ENCODE assay signal across 8 mouse cellular contexts in genomic region chr16:31918248-31918724, GRCm38 (mm10). TPM values are rescaled to one million over a fixed set of nuclear protein-coding genes. Genes with fewer than 3 reads are reported as not detected.
DNase-seq lines count a peak whose midpoint lies in the region; ATAC-seq lines count a peak whose summit lies in the region.

No protein-coding gene starts in this region.

- H3K9ac ChIP-seq in hindbrain, embryonic 16.5 days (ENCODE audit: low read depth, low read length), result peak overlapping the region; percentile 51; the same call in 1 of the 2 replicates

- no peaks in the 10 kb centered on the region for H3K4me1 ChIP-seq in hindbrain, embryonic 16.5 days (ENCODE audit: control insufficient read depth, insufficient read depth, low read depth, low read length)

- H3K36me3 ChIP-seq in hindbrain, embryonic 16.5 days (ENCODE audit: control insufficient read depth, insufficient read depth, low read length), result no peaks in the 10 kb centered on the region

- 1% methylated on average over 14 of the region's 14 CpGs for WGBS in hindbrain, embryonic 16.5 days

- H3K9me3 ChIP-seq in hindbrain, embryonic 16.5 days (ENCODE audit: control insufficient read depth, low read length), result no peaks in the 10 kb centered on the region

- no peak overlapping the region for H3K27ac ChIP-seq in hindbrain, embryonic 16.5 days (ENCODE audit: low read depth, low read length)

- no peak overlapping the region for H3K4me3 ChIP-seq in hindbrain, embryonic 16.5 days (ENCODE audit: low read length)

- peak; percentile 76 to 92 for DNase-seq in adrenal gland, adult (ENCODE audit: inconsistent age in 2 of 2, low spot score in 1 of 2)
- peak; percentile 59 to 82 for DNase-seq in cerebellum, postnatal 4 days (ENCODE audit: low spot score in 2 of 2)
- DNase-seq in gastrocnemius, adult 18-20 months (ENCODE audit: low spot score), result peak; percentile 70
- DNase-seq in layer of hippocampus, postnatal 36 days, result peak; percentile 81 to 82
- DNase-seq in lung, postnatal 25 days (ENCODE audit: low spot score), result peak; percentile 57
- DNase-seq in retina, embryonic 14.5 days (ENCODE audit: low spot score), result peak; percentile 95
- peak; percentile 64 for DNase-seq in urinary bladder, postnatal 25 days (ENCODE audit: low spot score)

- ATAC-seq in hindbrain, embryonic 16.5 days, result peak; percentile 72

- peak overlapping the region; percentile 27 for H3K4me2 ChIP-seq in hindbrain, embryonic 16.5 days (ENCODE audit: low read length)

- H3K27me3 ChIP-seq in hindbrain, embryonic 16.5 days (replicated peaks; ENCODE audit: control insufficient read depth, insufficient read depth, low read length), result no peaks in the 10 kb centered on the region

RNA-seq across cellular contexts. Expression of gene Pigz, which starts 15.4 kb away (rescaled TPM):
- 1 to 10 TPM in 1 of 2 experiments, under 1 TPM in 1; 0.33 to 1.2 TPM for total RNA-seq in gastrocnemius, adult 18-20 months (2021)
- polyA plus RNA-seq in hindbrain, embryonic 16.5 days (2015; fragmentation: Nextera tagmentation; extraction: Ambion mirVana), result 4.1 and 5.2 TPM in 2 replicates
- total RNA-seq in layer of hippocampus, postnatal 36 days (2021), result 10 to 100 TPM; 15.5 to 19.6 TPM

RNA-seq across cellular contexts. Expression of gene 0610012G03Rik, which starts 30.0 kb away (rescaled TPM):
- total RNA-seq in gastrocnemius, adult 18-20 months (2021), result 10 to 100 TPM; 52.7 to 56.6 TPM
- polyA plus RNA-seq in hindbrain, embryonic 16.5 days (2015; fragmentation: Nextera tagmentation; extraction: Ambion mirVana), result 128 and 132 TPM in 2 replicates
- 10 to 100 TPM; 42.3 to 46.3 TPM for total RNA-seq in layer of hippocampus, postnatal 36 days (2021)

RNA-seq across cellular contexts. Expression of gene Ncbp2, which starts 30.0 kb away (rescaled TPM):
- 10 to 100 TPM; 12.4 to 13.6 TPM for total RNA-seq in gastrocnemius, adult 18-20 months (2021)
- polyA plus RNA-seq in hindbrain, embryonic 16.5 days (2015; fragmentation: Nextera tagmentation; extraction: Ambion mirVana), result 91.7 and 95.0 TPM in 2 replicates
- total RNA-seq in layer of hippocampus, postnatal 36 days (2021), result 10 to 100 TPM; 51.5 to 53.2 TPM

RNA-seq across cellular contexts. Expression of gene Meltf, which starts 39.7 kb away (rescaled TPM):
- not detected for total RNA-seq in gastrocnemius, adult 18-20 months (2021)
- 0.29 and 0.42 TPM in 2 replicates for polyA plus RNA-seq in hindbrain, embryonic 16.5 days (2015; fragmentation: Nextera tagmentation; extraction: Ambion mirVana)
- total RNA-seq in layer of hippocampus, postnatal 36 days (2021), result under 1 TPM; 0.12 to 0.15 TPM

Comparison
In these comparisons a context has a peak if more than half of its experiments do, and no peak if none do; other contexts are left out.
1. RNA of gene Pigz, which starts 15.4 kb away (total RNA-seq): 15.5 to 19.6 TPM in layer of hippocampus, postnatal 36 days; 0.33 to 1.2 TPM in gastrocnemius, adult 18-20 months; every median in the first group is over 4 times any median in the second.
2. Peak in every context shown above with its lines, with median percentiles within 50 percentile points of each other: DNase-seq.